Mouse (Mus musculus) thymus, adult 2 months (tissue): ENCODE data around the gene Tedc2.

Experiments used
- CTCF ChIP-seq: fragments of 200-500 bp; IDR thresholded peaks from 2 replicates; pipeline ENCODE4 v1.5.1; 2012; ENCODE audit warnings: mild to moderate bottlenecking, control low read depth, low read length, moderate library complexity, borderline replicate concordance; ENCODE audit not compliant: control insufficient read depth, poor library complexity, insufficient read depth; ENCODE audit errors: extremely low read depth
- POLR2A ChIP-seq: fragments of 200-500 bp; IDR thresholded peaks from 2 replicates; pipeline ENCODE4 v1.6.1; 2012; ENCODE audit warnings: mild to moderate bottlenecking, low read length, control low read depth, moderate library complexity; ENCODE audit not compliant: control insufficient read depth, poor library complexity, insufficient read depth; ENCODE audit errors: extremely low read depth

DNA sequence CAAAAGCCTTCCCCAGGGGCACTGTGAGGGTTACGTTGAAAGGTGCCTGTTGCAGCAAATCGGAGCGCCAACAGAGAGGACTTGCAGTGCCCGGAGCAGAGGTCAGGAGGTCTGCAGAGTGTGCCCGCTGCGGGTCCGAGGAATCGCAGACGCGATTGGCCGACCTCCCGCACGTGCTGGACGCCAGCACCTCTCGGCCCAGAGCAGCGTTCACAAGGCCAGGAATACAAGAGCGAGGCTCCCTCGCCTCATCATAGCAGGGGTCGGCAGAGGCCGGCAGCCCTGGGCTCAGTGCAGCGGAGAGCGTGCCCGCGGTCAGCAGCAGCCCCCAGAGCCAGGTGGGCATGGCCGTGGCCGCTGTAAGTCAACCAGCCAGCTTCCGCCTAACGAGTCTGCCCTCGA is 12.0 kb downstream of the Tedc2 start:
- TF ChIP-seq CTCF (no peak), POLR2A (no peak)
